Mouse (Mus musculus) ES-CJ7 (cell line): ENCODE results near the gene Nr2f2.
A peak's percentile ranks its signal among the peaks of the same experiment; 100 is the strongest.

Experiments used
- DNase-seq: peaks from one replicate; pipeline ENCODE4 v3.0.0; 2011; ENCODE audit warnings: low read depth, low spot score

Gene Nr2f2

GRCm38 (mm10) chr7:70350781-70351551 is 15.6 kb downstream of the Nr2f2 start:
- DNase-seq: peak; percentile 67

- DNase-seq: peak; percentile 48
Observed at GRCm38 (mm10) chr7:70349981-70350670, 16.4 kb downstream of the Nr2f2 start.

- DNase-seq: no peak
Observed at GRCm38 (mm10) chr7:70348977-70349615, 17.4 kb downstream of the Nr2f2 start.

GRCm38 (mm10) chr7:70348064-70348976 is 18.2 kb downstream of the Nr2f2 start:
- no peak for DNase-seq

GRCm38 (mm10) chr7:70347618-70347958 is 18.9 kb downstream of the Nr2f2 start:
- no peak for DNase-seq

GRCm38 (mm10) chr7:70346951-70347617 is 19.5 kb downstream of the Nr2f2 start:
- DNase-seq: no peak

GRCm38 (mm10) chr7:70346010-70346536 is 20.5 kb downstream of the Nr2f2 start:
- peak; percentile 73 for DNase-seq

GRCm38 (mm10) chr7:70343426-70343825 is 23.1 kb downstream of the Nr2f2 start:
- DNase-seq: no peak

GRCm38 (mm10) chr7:70342771-70343170 is 23.8 kb downstream of the Nr2f2 start:
- DNase-seq: no peak

GRCm38 (mm10) chr7:70342076-70342475 is 24.5 kb downstream of the Nr2f2 start:
- DNase-seq: no peak

GRCm38 (mm10) chr7:70339998-70340630 is 26.4 kb downstream of the Nr2f2 start:
- DNase-seq: peak; percentile 48

- DNase-seq: no peak
Observed at GRCm38 (mm10) chr7:70338265-70338640, 28.3 kb downstream of the Nr2f2 start.

GRCm38 (mm10) chr7:70337581-70338264 is 28.8 kb downstream of the Nr2f2 start:
- DNase-seq: peak; percentile 70

- no peak for DNase-seq
Observed at GRCm38 (mm10) chr7:70336571-70337240, 29.8 kb downstream of the Nr2f2 start.

- DNase-seq: no peak
Observed at GRCm38 (mm10) chr7:70336126-70336525, 30.4 kb downstream of the Nr2f2 start.

GRCm38 (mm10) chr7:70335411-70335810 is 31.1 kb downstream of the Nr2f2 start:
- DNase-seq: no peak

- DNase-seq: peak; percentile 73
Observed at GRCm38 (mm10) chr7:70334836-70335235, 31.7 kb downstream of the Nr2f2 start.

GRCm38 (mm10) chr7:70333851-70334250 is 32.7 kb downstream of the Nr2f2 start:
- DNase-seq: no peak
